Mouse (Mus musculus) A20 (cell line): ENCODE measurements at regions not wholly inside any gene's neighbourhood (a gene's known extent, or its start where the extent isn't known, plus 50 kb on each side); places are given as distances from the start of the nearest gene placed in this dataset.
A peak's percentile ranks its signal among the peaks of the same experiment; 100 is the strongest.

ENCODE experiments used
- DNase-seq: peaks from one replicate; pipeline ENCODE4 v3.0.0-alpha.2; 2011; ENCODE audit warnings: low read depth, low spot score

- no peak for DNase-seq
Observed at GRCm38 (mm10) chr8:34562278-34562677, 450.7 kb upstream of the Gm10131 start.

GRCm38 (mm10) chr8:34549786-34550185 lies 438.2 kb upstream of the Gm10131 start:
- DNase-seq = no peak

GRCm38 (mm10) chr8:34546815-34547214 lies 435.3 kb upstream of the Gm10131 start:
- DNase-seq = peak; percentile 22

- no peak for DNase-seq
Observed at GRCm38 (mm10) chr8:34542361-34543038, 431.0 kb upstream of the Gm10131 start.

GRCm38 (mm10) chr8:34539232-34539631 lies 427.7 kb upstream of the Gm10131 start:
- no peak for DNase-seq

- DNase-seq = no peak
Observed at GRCm38 (mm10) chr8:34535434-34535833, 423.9 kb upstream of the Gm10131 start.

GRCm38 (mm10) chr8:34533421-34533820 lies 421.9 kb upstream of the Gm10131 start:
- DNase-seq = no peak

- no peak for DNase-seq
Observed at GRCm38 (mm10) chr8:34530896-34531679, 419.6 kb upstream of the Gm10131 start.

- DNase-seq = no peak
Observed at GRCm38 (mm10) chr8:34530046-34530445, 418.5 kb upstream of the Gm10131 start.

GRCm38 (mm10) chr8:34529452-34529851 lies 417.9 kb upstream of the Gm10131 start:
- no peak for DNase-seq

- no peak for DNase-seq
Observed at GRCm38 (mm10) chr8:34528213-34528612, 416.7 kb upstream of the Gm10131 start.

- no peak for DNase-seq
Observed at GRCm38 (mm10) chr8:34525231-34525630, 413.7 kb upstream of the Gm10131 start.

- DNase-seq = no peak
Observed at GRCm38 (mm10) chr8:34523849-34524248, 412.3 kb upstream of the Gm10131 start.

GRCm38 (mm10) chr8:34521316-34521715 lies 409.8 kb upstream of the Gm10131 start:
- DNase-seq = no peak

- no peak for DNase-seq
Observed at GRCm38 (mm10) chr8:34520664-34521063, 409.1 kb upstream of the Gm10131 start.

- no peak for DNase-seq
Observed at GRCm38 (mm10) chr8:34513459-34514090, 402.0 kb upstream of the Gm10131 start.

GRCm38 (mm10) chr8:34505829-34506555 lies 394.5 kb upstream of the Gm10131 start:
- no peak for DNase-seq

- DNase-seq = no peak
Observed at GRCm38 (mm10) chr8:34505102-34505501, 393.6 kb upstream of the Gm10131 start.

GRCm38 (mm10) chr8:34502606-34503162 lies 391.1 kb upstream of the Gm10131 start:
- no peak for DNase-seq

GRCm38 (mm10) chr8:34499196-34499595 lies 387.7 kb upstream of the Gm10131 start:
- DNase-seq = no peak

GRCm38 (mm10) chr8:34496751-34497150 lies 385.2 kb upstream of the Gm10131 start:
- DNase-seq = no peak

- no peak for DNase-seq
Observed at GRCm38 (mm10) chr8:34495974-34496373, 384.4 kb upstream of the Gm10131 start.
